14 mouse cellular contexts compared by ENCODE assay signal in the genomic region with DNA sequence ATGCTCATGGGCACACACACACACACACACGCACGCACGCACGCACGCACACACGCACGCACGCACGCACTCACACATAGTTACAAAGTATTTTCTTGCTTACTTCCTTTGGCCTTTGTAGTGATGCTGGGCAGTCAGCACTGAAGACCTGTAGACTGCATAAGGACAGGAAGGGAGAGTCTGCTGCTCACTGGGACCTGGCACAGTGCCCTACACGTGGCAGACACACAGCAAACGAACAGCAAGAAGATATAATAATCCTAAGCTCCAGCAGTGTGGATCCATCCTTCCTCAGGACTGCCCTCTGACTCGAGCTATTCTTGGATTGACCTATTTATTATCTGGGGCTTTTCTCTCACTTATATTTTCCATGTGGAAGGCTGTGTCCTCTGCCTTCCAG.
"Had no signal": no experiment of that assay in that cellular context is flagged by ENCODE, and none has a peak within 500 bp of the region (broad histone marks: within the 10 kb centered on the region; RNA-seq: fewer than 3 reads in every experiment).

No protein-coding gene starts in this region.

- DNase-seq: gastrocnemius, postnatal 14 days; gastrocnemius, postnatal 36 days; heart, adult 11 months; heart, adult 2 months; heart, postnatal 14 days; heart, postnatal 36 days; kidney, adult 11 months; kidney, adult 2 months; kidney, adult 9 months; kidney, postnatal 14 days; kidney, postnatal 36 days; layer of hippocampus, adult 9-11 months; layer of hippocampus, postnatal 36 days; lung, adult 18-20 months had no signal
